Mouse (Mus musculus): ENCODE data around the gene Slc39a7.

- TF ChIP-seq CTCF (IDR thresholded peaks at IDR 0.05) (peak; percentile 83), POLR2A (IDR thresholded peaks at IDR 0.05; ENCODE audit: insufficient read depth, low read depth, low read length) (no peak), EP300 (IDR thresholded peaks at IDR 0.05; ENCODE audit: insufficient read depth, low read depth, low read length) (no peak)
Observed at GRCm38 (mm10) chr17:33991788-33992664, 39.5 kb downstream of the Slc39a7 start.

Measured in heart, adult 2 months (tissue).